Mouse (Mus musculus): Measurements from ENCODE around the gene Aig1. TPM values are rescaled to one million over a fixed set of nuclear protein-coding genes. Genes with fewer than 3 reads are reported as not detected.

Gene Aig1
- polyA plus RNA-seq, 1 experiment from 2014 or later = 66.2 TPM

DNA sequence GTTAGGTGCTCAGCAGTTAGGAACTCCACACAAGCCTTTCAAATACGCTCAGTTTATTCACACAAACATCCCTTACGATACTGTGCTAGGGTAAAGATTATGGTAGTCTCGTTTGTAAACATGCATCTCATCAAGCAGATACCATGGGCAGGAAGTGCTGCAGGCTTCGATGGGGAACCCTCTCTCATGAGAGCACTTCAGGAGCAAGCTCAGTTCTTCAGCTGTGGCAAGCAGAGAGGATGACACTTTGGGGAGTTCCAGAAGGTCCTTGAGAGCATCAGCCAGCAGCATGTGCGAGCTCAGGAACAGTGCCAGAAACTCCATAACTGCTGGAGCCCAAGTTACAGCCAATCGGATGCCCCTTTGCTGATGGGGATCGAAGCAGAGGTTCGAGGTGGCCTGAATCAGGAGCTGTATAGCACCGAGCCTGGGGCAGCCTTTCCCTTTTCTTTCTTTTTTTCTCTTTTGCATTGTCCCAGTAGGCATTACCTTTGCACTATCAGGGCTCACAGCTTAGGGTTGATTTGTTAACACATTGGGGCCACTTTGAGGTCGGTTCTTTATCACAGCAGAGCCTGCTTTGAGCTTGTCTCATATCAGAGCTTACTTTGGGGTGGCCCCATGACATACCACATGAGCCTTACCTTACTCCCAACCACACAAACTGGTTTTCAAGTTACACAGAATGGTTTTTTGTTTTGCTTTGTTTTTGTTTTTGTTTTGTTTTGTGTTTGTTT is 5.7 kb upstream of the Aig1 start:
- H3K4me2 ChIP-seq = no peak overlapping the region
- peaks cover 2% of the 10 kb centered on the region; the same call in 1 of the 2 replicates for H3K4me1 ChIP-seq (replicated peaks)
- H3K9me3 ChIP-seq (replicated peaks) = no peaks in the 10 kb centered on the region
- no peak overlapping the region for H3K9ac ChIP-seq
- H3K27me3 ChIP-seq = no peaks in the 10 kb centered on the region
- no peaks in the 10 kb centered on the region for H3K36me3 ChIP-seq
- no peak overlapping the region for H3K27ac ChIP-seq
- WGBS = 63% methylated on average over 10 of the region's 10 CpGs
- H3K4me3 ChIP-seq = no peak overlapping the region
- no peak for ATAC-seq (replicated peaks; ENCODE audit: insufficient number of reproducible peaks, insufficient read depth, low FRiP score, low read depth)

DNA sequence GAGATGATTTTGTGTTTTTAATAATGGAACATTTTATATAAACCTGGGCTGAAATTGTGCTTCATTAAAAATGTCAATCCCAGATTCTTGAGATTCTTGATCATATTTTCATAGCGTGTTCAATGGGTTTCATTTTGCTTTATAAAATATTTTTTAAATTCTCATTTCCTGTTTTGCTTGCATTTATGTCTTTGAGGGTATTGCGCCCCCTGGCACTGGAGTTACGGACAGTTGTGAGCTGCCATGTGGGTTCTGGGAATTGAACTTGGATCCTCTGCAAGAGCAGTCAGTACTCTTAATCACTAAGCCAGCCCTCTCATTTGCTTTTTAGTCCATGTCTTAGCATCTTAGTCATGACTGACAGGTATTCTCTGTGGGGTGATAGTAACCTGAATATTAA is 1.8 kb upstream of the Aig1 start:
- H3K9ac ChIP-seq = no peak overlapping the region
- ATAC-seq (replicated peaks; ENCODE audit: insufficient number of reproducible peaks, insufficient read depth, low FRiP score, low read depth) = no peak
- peaks cover 25% of the 10 kb centered on the region for H3K4me1 ChIP-seq (replicated peaks)
- H3K36me3 ChIP-seq = no peaks in the 10 kb centered on the region
- H3K9me3 ChIP-seq (replicated peaks) = no peaks in the 10 kb centered on the region
- no peak overlapping the region for H3K4me3 ChIP-seq
- WGBS = 84% methylated on average over 3 of the region's 3 CpGs
- H3K27ac ChIP-seq = no peak overlapping the region
- H3K4me2 ChIP-seq = no peak overlapping the region
- H3K27me3 ChIP-seq = no peaks in the 10 kb centered on the region

DNA sequence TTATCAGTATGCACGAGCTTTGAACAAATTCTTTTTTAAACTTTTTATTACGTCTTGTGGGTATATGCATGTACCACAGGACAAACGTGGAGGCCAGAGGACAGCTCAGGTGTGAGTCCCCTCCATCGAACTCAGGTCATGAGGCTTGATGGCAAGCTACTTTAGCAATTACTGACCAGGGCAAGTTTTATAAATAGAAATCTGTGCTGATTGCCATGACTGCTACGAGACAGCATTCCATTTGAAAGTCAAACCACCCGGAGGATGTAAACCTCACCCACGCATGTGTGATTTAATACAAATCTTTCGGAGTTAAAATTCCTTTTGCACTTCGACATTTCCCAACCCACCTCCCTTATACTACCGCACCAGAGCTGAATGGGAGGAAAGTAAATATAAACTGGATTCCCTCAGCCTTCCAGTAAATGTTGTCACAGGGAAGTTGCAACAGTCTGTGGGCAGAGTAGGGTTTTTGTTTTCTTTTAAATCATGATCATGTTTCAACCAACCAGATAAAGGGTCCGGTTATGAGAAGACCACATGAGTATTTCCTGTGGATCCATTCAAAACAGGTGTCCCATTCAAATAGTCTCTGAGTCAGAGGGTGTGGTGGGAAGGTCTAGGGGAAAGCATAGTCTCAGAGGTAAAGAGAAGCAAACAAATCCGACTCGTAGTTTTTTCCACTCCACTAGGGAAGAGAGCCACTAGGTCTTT is 699 bp upstream of the Aig1 start:
- H3K27me3 ChIP-seq = no peaks in the 10 kb centered on the region
- peaks cover 30% of the 10 kb centered on the region for H3K4me1 ChIP-seq (replicated peaks)
- no peaks in the 10 kb centered on the region for H3K9me3 ChIP-seq (replicated peaks)
- peak overlapping the region; percentile 74 for H3K9ac ChIP-seq
- H3K27ac ChIP-seq = peak overlapping the region; percentile 87
- 26% methylated on average over 13 of the region's 13 CpGs for WGBS
- H3K4me2 ChIP-seq = peak overlapping the region; percentile 74
- H3K4me3 ChIP-seq = peak overlapping the region; percentile 82
- ATAC-seq (replicated peaks; ENCODE audit: insufficient number of reproducible peaks, insufficient read depth, low FRiP score, low read depth) = no peak
- H3K36me3 ChIP-seq = no peaks in the 10 kb centered on the region

DNA sequence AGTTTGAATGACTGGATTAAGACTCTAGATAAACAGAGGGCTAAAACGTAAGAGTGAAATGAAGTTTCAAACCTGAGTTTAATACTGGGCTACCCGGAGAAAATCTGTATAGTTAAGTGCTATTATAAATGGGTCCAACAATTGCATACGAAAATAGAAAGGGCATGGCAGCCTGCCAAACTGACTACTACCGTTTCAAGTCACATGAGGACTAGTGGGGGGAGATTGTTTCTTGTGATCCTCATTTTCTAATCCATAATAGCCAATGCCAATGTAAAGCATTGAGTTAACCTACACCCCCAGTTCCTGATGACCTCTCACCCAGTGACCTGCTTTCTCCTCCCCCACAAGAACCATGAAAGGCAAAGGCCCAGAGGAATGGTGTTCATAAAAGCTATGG is 2.4 kb downstream of the Aig1 start:
- H3K9ac ChIP-seq = no peak overlapping the region

DNA sequence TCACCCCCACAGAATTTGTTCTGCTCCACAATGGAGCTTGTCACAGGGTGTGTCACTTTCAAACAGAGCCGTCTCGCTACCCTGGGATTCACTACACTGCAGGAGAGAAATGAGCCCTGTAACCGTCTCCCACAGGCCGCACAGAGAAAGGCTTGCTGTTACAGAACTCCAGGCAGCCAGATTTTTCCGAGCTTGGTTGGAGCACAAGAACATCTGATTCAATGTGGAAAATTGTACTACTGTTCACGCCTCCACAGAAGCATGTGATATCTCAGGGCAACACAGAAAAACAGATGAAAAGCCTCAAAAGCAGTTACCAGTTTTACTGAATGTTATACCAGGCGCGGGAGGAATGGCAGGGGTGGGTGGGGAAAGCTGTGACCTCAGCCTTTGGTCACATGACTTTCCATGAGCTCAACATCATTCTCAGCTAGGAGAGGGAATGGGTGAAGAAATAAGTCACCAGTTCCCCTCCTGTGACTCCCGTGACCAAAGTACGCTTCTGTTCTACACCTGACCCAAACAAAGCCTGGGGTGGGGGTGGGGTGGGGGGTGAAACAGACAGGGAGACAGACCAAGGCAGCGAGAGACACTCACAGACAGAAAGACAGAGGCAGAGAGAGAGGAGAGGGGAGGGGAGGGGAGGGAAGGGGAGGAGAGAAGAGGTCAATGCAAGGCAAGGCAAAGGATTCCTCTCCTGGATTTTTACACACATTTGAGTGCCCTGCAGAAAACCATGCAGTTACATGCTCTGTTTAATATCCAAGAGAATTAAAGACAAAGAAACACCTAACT is 7.5 kb downstream of the Aig1 start:
- Histone ChIP-seq H3K9ac (peak overlapping the region; percentile 31; the same call in 1 of the 2 replicates), H3K9me3 (replicated peaks) (no peaks in the 10 kb centered on the region), H3K4me1 (replicated peaks) (peaks cover 29% of the 10 kb centered on the region), H3K27me3 (no peaks in the 10 kb centered on the region), H3K27ac (peak overlapping the region; percentile 68), H3K36me3 (no peaks in the 10 kb centered on the region), H3K4me3 (peak overlapping the region; percentile 27), H3K4me2 (peak overlapping the region; percentile 55)
- peak; percentile 67 for ATAC-seq (replicated peaks; ENCODE audit: insufficient number of reproducible peaks, insufficient read depth, low FRiP score, low read depth)
- WGBS = 23% methylated on average over 11 of the region's 11 CpGs

More for the DNA sequence above, 2.4 kb downstream of the Aig1 start:
- Histone ChIP-seq H3K4me3 (no peak overlapping the region), H3K27me3 (no peaks in the 10 kb centered on the region), H3K4me1 (replicated peaks) (peaks cover 34% of the 10 kb centered on the region), H3K36me3 (no peaks in the 10 kb centered on the region), H3K9me3 (replicated peaks) (no peaks in the 10 kb centered on the region), H3K27ac (peak overlapping the region; percentile 76), H3K4me2 (peak overlapping the region; percentile 21)
- 25% methylated on average over 4 of the region's 4 CpGs for WGBS
- no peak for ATAC-seq (replicated peaks; ENCODE audit: insufficient number of reproducible peaks, insufficient read depth, low FRiP score, low read depth)

DNA sequence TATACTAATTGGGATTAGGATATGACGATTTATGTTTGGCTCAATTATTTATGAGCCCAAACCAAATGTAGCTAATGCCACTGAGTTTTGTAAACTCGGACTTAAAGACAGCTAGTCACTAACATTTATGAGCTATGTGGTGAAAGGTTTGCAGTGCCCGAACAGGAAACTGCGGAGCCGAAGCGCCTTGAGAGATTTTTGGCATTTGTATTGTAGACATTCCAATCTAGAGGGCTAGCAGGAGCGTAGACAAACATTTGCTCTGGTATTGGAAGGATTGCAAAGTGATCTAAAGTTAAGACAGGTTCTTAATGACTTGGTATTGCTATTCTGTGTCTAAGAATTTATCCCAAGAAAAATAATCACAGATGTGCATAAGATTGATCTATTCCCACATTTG is 12.3 kb downstream of the Aig1 start:
- Histone ChIP-seq H3K4me1 (replicated peaks) (peaks cover 22% of the 10 kb centered on the region), H3K27me3 (no peaks in the 10 kb centered on the region), H3K4me3 (no peak overlapping the region), H3K36me3 (no peaks in the 10 kb centered on the region), H3K4me2 (no peak overlapping the region), H3K9me3 (replicated peaks) (no peaks in the 10 kb centered on the region), H3K27ac (0 out of 2 replicates have a peak overlapping the region, but pooled peaks have one; percentile 2), H3K9ac (no peak overlapping the region)
- ATAC-seq (replicated peaks; ENCODE audit: insufficient number of reproducible peaks, insufficient read depth, low FRiP score, low read depth) = no peak
- 50% methylated on average over 7 of the region's 7 CpGs for WGBS

DNA sequence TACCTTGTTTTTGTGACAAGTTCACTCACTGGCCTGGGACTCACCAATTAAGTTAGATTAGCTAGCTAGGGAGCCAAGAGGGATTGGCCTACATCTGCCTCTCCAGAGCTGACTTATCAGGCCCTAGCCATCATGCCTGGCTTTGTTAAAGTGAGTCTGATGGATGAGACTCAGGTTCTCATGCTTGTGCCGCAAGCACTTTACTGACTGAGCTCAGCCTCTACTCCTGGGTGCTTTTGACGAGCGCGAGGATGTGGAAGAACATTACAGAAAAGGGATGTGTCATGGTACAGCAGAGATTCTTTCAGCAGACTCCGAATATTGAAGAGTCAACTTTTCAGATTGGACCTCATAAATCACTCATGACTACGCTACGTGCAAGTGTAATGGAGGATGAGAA is 12.8 kb downstream of the Aig1 start:
- no peak for ATAC-seq (replicated peaks; ENCODE audit: insufficient number of reproducible peaks, insufficient read depth, low FRiP score, low read depth)
- WGBS = 68% methylated on average over 7 of the region's 7 CpGs
- Histone ChIP-seq H3K36me3 (no peaks in the 10 kb centered on the region), H3K4me1 (replicated peaks) (peaks cover 17% of the 10 kb centered on the region), H3K9me3 (replicated peaks) (no peaks in the 10 kb centered on the region), H3K9ac (no peak overlapping the region), H3K27ac (0 out of 2 replicates have a peak overlapping the region, but pooled peaks have one; percentile 2), H3K4me3 (no peak overlapping the region), H3K4me2 (no peak overlapping the region), H3K27me3 (no peaks in the 10 kb centered on the region)

DNA sequence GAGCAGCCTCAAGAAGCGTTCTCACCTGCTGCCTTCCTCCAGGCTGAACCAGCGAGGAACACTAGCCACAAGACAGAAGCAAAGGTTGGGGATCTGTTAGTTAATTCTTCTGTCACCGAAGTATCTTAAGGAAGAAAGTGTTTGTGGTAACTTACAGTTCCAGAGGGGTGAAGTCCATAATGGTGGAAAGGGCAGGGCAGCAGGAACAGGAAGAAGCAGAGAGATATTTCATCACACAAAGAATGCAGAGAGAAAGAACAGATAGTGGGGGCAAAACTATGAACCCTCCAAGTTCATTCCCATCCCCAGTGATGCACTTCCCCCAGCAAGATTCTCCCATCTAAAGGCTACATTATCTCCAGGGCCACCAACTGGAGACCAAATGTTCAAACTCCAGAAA is 13.7 kb downstream of the Aig1 start:
- Histone ChIP-seq H3K9me3 (replicated peaks) (no peaks in the 10 kb centered on the region), H3K27me3 (no peaks in the 10 kb centered on the region), H3K9ac (no peak overlapping the region), H3K27ac (no peak overlapping the region), H3K4me2 (no peak overlapping the region), H3K36me3 (no peaks in the 10 kb centered on the region), H3K4me3 (no peak overlapping the region), H3K4me1 (replicated peaks) (peaks cover 17% of the 10 kb centered on the region)
- no peak for ATAC-seq (replicated peaks; ENCODE audit: insufficient number of reproducible peaks, insufficient read depth, low FRiP score, low read depth)
- WGBS = 85% methylated on average over 3 of the region's 3 CpGs

DNA sequence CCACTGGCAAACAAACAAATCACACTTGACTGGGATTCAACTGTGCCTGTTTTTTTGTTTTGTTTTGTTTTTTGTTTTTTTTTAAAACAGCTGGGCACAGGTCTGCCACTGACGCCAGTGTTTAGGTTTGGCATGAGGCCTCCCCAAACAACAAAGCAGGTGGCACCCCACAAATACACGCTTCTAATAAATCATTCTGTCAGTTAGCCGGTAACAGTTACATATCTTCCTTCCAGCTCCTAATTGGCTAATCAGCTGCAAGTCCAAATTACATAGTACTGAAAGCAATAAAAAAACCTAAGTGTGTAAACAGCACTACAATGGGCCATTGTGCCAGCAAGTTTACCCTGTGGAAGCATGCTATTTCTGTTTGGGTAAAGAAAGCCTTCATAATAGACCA is 18.7 kb downstream of the Aig1 start:
- H3K4me3 ChIP-seq = no peak overlapping the region
- H3K27me3 ChIP-seq = no peaks in the 10 kb centered on the region
- H3K9me3 ChIP-seq (replicated peaks) = no peaks in the 10 kb centered on the region
- ATAC-seq (replicated peaks; ENCODE audit: insufficient number of reproducible peaks, insufficient read depth, low FRiP score, low read depth) = no peak
- no peaks in the 10 kb centered on the region for H3K36me3 ChIP-seq
- H3K27ac ChIP-seq = no peak overlapping the region
- 74% methylated on average over 3 of the region's 3 CpGs for WGBS
- H3K4me1 ChIP-seq (replicated peaks) = no peaks in the 10 kb centered on the region
- no peak overlapping the region for H3K9ac ChIP-seq
- no peak overlapping the region for H3K4me2 ChIP-seq

DNA sequence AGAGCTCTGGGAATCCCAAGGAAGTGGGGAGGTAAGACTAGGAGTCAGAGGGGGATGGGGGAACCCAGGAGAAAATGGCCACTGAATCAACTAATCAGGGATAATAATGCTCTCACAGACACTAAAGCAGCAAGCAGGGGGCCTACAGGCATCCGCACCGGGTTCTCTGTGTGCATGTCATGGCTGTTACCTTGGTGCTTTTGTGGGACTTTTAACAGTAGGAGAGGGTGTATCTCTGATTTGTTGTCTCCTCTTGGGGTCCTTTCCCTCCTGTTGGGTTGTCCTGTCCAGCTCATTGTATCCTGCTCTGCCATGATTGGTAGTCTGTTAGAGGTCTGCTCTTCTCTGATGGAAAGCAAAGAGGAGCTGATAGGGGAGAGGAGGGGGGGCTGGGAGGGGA is 19.6 kb downstream of the Aig1 start:
- no peaks in the 10 kb centered on the region for H3K36me3 ChIP-seq
- H3K4me3 ChIP-seq = no peak overlapping the region
- H3K9ac ChIP-seq = no peak overlapping the region
- no peak for ATAC-seq (replicated peaks; ENCODE audit: insufficient number of reproducible peaks, insufficient read depth, low FRiP score, low read depth)
- H3K4me1 ChIP-seq (replicated peaks) = no peaks in the 10 kb centered on the region
- no peak overlapping the region for H3K4me2 ChIP-seq
- H3K27ac ChIP-seq = no peak overlapping the region
- WGBS = 75% methylated on average over 2 of the region's 2 CpGs
- H3K27me3 ChIP-seq = no peaks in the 10 kb centered on the region
- H3K9me3 ChIP-seq (replicated peaks) = no peaks in the 10 kb centered on the region

DNA sequence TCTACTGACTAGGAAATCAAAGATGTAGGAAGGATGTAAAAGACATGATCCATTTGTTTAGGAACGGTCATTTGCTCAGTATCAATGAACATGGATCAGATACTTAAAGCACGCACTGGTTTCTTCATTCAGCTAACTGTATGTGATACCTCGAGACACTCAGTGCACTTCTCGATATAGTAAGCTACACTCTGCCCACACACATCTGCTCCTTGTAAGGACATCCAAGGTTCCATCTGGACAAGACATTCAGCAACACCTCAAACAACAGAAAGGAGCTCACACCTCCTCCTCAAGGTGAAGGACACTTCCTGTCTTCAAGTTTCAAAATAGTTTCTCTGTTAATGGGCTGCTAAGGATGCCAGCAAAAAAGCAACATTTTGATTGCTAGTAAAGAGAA is 23.9 kb downstream of the Aig1 start:
- H3K9ac ChIP-seq = no peak overlapping the region
- no peak overlapping the region for H3K4me3 ChIP-seq
- no peak for ATAC-seq (replicated peaks; ENCODE audit: insufficient number of reproducible peaks, insufficient read depth, low FRiP score, low read depth)
- peaks cover 14% of the 10 kb centered on the region for H3K4me1 ChIP-seq (replicated peaks)
- H3K4me2 ChIP-seq = no peak overlapping the region
- no peaks in the 10 kb centered on the region for H3K36me3 ChIP-seq
- WGBS = 75% methylated on average over 4 of the region's 4 CpGs
- H3K27ac ChIP-seq = no peak overlapping the region
- no peaks in the 10 kb centered on the region for H3K9me3 ChIP-seq (replicated peaks)
- no peaks in the 10 kb centered on the region for H3K27me3 ChIP-seq

All from heart, embryonic 15.5 days (tissue).